Mouse (Mus musculus): ENCODE data around the gene 6030498E09Rik.

DNA sequence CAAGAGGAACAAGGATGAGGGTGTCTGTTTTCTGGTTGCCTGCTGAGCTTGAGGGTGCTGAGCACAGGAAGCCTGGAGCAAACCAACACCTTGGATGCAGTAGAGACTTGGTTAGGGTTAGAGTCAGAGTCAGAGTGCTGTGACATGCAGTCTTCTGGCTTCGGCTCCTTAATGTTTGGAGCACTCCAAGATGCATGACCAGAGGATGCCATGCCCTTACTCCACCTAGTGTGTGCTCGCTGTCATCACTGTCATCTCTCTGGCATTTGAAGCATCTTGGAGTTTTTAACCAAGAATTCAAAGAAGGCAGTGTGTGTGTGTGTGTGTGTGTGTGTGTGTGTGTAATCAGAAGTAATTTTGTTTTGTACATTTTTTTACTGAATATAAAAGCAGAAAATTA lies 1.0 kb upstream of the 6030498E09Rik start:
- TF ChIP-seq CTCF (IDR thresholded peaks at IDR 0.05; ENCODE audit: low read depth) (no peak), EP300 (IDR thresholded peaks at IDR 0.05; ENCODE audit: low read depth) (no peak)

All from liver, postnatal 0 days (tissue).